Comparison of ENCODE assay signal across 9 mouse cellular contexts in genomic region chr14:36212830-36213229, GRCm38 (mm10).
DNase-seq lines count a peak whose midpoint lies in the region; ATAC-seq lines count a peak whose summit lies in the region.
"Had no signal": no experiment of that assay in that cellular context is flagged by ENCODE, and none has a peak within 500 bp of the region (broad histone marks: within the 10 kb centered on the region; RNA-seq: fewer than 3 reads in every experiment).

No protein-coding gene starts in this region.

- no peak overlapping the region for H3K9ac ChIP-seq in kidney, embryonic 14.5 days (ENCODE audit: low read depth, low read length)
- H3K9ac ChIP-seq: embryonic facial prominence, embryonic 13.5 days had no signal

- ATAC-seq in kidney, embryonic 14.5 days (ENCODE audit: low FRiP score, low TSS enrichment), result no peak

- H3K27me3 ChIP-seq in kidney, embryonic 14.5 days (ENCODE audit: control insufficient read depth, insufficient read depth, low read length), result no peaks in the 10 kb centered on the region
- H3K27me3 ChIP-seq: embryonic facial prominence, embryonic 13.5 days had no signal

- H3K36me3 ChIP-seq in kidney, embryonic 14.5 days (ENCODE audit: control insufficient read depth, insufficient read depth, low read length), result no peaks in the 10 kb centered on the region
- H3K36me3 ChIP-seq: embryonic facial prominence, embryonic 13.5 days had no signal

- no peaks in the 10 kb centered on the region for H3K9me3 ChIP-seq in kidney, embryonic 14.5 days (ENCODE audit: control insufficient read depth, low read length)
- H3K9me3 ChIP-seq: embryonic facial prominence, embryonic 13.5 days had no signal

- no peaks in the 10 kb centered on the region for H3K4me1 ChIP-seq in kidney, embryonic 14.5 days (ENCODE audit: control insufficient read depth, insufficient read depth, low read length)
- H3K4me1 ChIP-seq: embryonic facial prominence, embryonic 13.5 days had no signal

- peak; percentile 11 for DNase-seq in kidney, adult 18-20 months
- peak; percentile 41 for DNase-seq in R1 (ENCODE audit: low read depth, low spot score)
- DNase-seq in cerebellum, postnatal 10 days, result peak; percentile 84
- peak; percentile 40 to 69 for DNase-seq in frontal cortex, postnatal 14 days (ENCODE audit: low spot score in 2 of 2)
- DNase-seq in left cerebral cortex, adult 8-10 months (ENCODE audit: low spot score in 2 of 2), result peak; percentile 27 to 48
- peak; percentile 69 for DNase-seq in retina, postnatal 1 day
- DNase-seq in natural killer cell, adult 2 months (ENCODE audit: low spot score in 2 of 2), result no peak

- 39% methylated on average over 4 of the region's 4 CpGs for WGBS in kidney, embryonic 14.5 days

- H3K27ac ChIP-seq in kidney, embryonic 14.5 days (ENCODE audit: low read depth, low read length), result no peak overlapping the region
- H3K27ac ChIP-seq: embryonic facial prominence, embryonic 13.5 days had no signal

- H3K4me2 ChIP-seq in kidney, embryonic 14.5 days (replicated peaks; ENCODE audit: low read depth, low read length), result no peak overlapping the region
- H3K4me2 ChIP-seq: embryonic facial prominence, embryonic 13.5 days had no signal

- no peak overlapping the region for H3K4me3 ChIP-seq in kidney, embryonic 14.5 days (ENCODE audit: low read length)
- H3K4me3 ChIP-seq: embryonic facial prominence, embryonic 13.5 days had no signal

Comparison
In these comparisons a context has a peak if more than half of its experiments do, and no peak if none do; other contexts are left out.
1. DNase-seq: peak in kidney, adult 18-20 months (single experiment), R1 (single experiment), cerebellum, postnatal 10 days (2 of 2), frontal cortex, postnatal 14 days (2 of 2), left cerebral cortex, adult 8-10 months (2 of 2) and retina, postnatal 1 day (single experiment); none in natural killer cell, adult 2 months (0 of 2).